Mouse (Mus musculus): ENCODE data around the gene Stip1.
"Not testable (repeated sequence)": the region's sequence is repeated elsewhere in the genome, so short reads cannot be mapped to it uniquely, and the experiment has no call there.

Stip1 gene

GRCm38 (mm10) chr19:7039841-7040636 lies at the start of gene Stip1:
Gene Stip1, minus strand, starts transcription at chr19:7039967.
- CTCF ChIA-PET, result interaction anchor here (1.5 kb wide), 1 partner anchor 32 kb away, joined by 4 read pairs; no protein-coding TSS in a partner anchor

GRCm38 (mm10) chr19:7089050-7089449 lies 49.3 kb upstream of the Stip1 start:
- CTCF ChIA-PET, result no interaction called here

GRCm38 (mm10) chr19:7088558-7088957 lies 48.8 kb upstream of the Stip1 start:
- CTCF ChIA-PET, result no interaction called here

- CTCF ChIA-PET, result no interaction called here
These were observed 45.0 kb upstream of the Stip1 start for GRCm38 (mm10) chr19:7084734-7085133.

- CTCF ChIA-PET, result no interaction called here
These were observed 43.4 kb upstream of the Stip1 start for GRCm38 (mm10) chr19:7083035-7083794.

GRCm38 (mm10) chr19:7081516-7082266 lies 41.9 kb upstream of the Stip1 start:
- CTCF ChIA-PET, result no interaction called here

- CTCF ChIA-PET, result no interaction called here
These were observed 38.5 kb upstream of the Stip1 start for GRCm38 (mm10) chr19:7078271-7078670.

GRCm38 (mm10) chr19:7077666-7078065 lies 37.9 kb upstream of the Stip1 start:
- CTCF ChIA-PET, result no interaction called here

GRCm38 (mm10) chr19:7075336-7075735 lies 35.6 kb upstream of the Stip1 start:
- CTCF ChIA-PET, result not testable (repeated sequence)

GRCm38 (mm10) chr19:7073997-7074781 lies 34.4 kb upstream of the Stip1 start:
- CTCF ChIA-PET, result no interaction called here

GRCm38 (mm10) chr19:7072221-7072620 lies 32.5 kb upstream of the Stip1 start:
- CTCF ChIA-PET, result no interaction called here

- CTCF ChIA-PET, result no interaction called here
These were observed 31.0 kb upstream of the Stip1 start for GRCm38 (mm10) chr19:7070775-7071174.

- CTCF ChIA-PET, result no interaction called here
These were observed 30.3 kb upstream of the Stip1 start for GRCm38 (mm10) chr19:7069781-7070763.

- CTCF ChIA-PET, result no interaction called here
These were observed 29.1 kb upstream of the Stip1 start for GRCm38 (mm10) chr19:7068661-7069531.

- CTCF ChIA-PET, result interaction anchor here (0.6 kb wide), 1 partner anchor 136 kb away, joined by 4 read pairs; no protein-coding TSS in a partner anchor
These were observed 28.4 kb upstream of the Stip1 start for GRCm38 (mm10) chr19:7068136-7068535.

GRCm38 (mm10) chr19:7067344-7068050 lies 27.7 kb upstream of the Stip1 start:
- CTCF ChIA-PET, result interaction anchor here (1.0 kb wide), 1 partner anchor 124 kb away, joined by 6 read pairs; no protein-coding TSS in a partner anchor

- CTCF ChIA-PET, result interaction anchor here (0.5 to 1.0 kb wide), 3 partner anchors 125 to 424 kb away, joined by 3 to 6 read pairs (median 4); no protein-coding TSS in a partner anchor
These were observed 27.1 kb upstream of the Stip1 start for GRCm38 (mm10) chr19:7066828-7067342.

Measured in spleen, embryonic (tissue).